Mouse (Mus musculus): ENCODE data around the gene Tcta. TPM values are rescaled to one million over a fixed set of nuclear protein-coding genes. Genes with fewer than 3 reads are reported as not detected.

Tcta gene
- polyA plus RNA-seq (2015; fragmentation: Nextera tagmentation; extraction: Ambion mirVana): 55.0 and 63.3 TPM in 2 replicates

- Histone ChIP-seq H3K27ac (peak within 1 kb of the TSS; percentile 99), H3K36me3 (peaks cover 31% of the 10 kb centered on the region), H3K4me2 (peak within 1 kb of the TSS; percentile 92), H3K4me1 (replicated peaks) (peaks cover 47% of the 10 kb centered on the region), H3K9me3 (no peaks in the 10 kb centered on the region), H3K27me3 (no peaks in the 10 kb centered on the region), H3K9ac (peak within 1 kb of the TSS; percentile 97), H3K4me3 (peak within 1 kb of the TSS; percentile 93)
- under 1% methylated on average over 71 of the region's 81 CpGs for WGBS
- peak; percentile 98 for ATAC-seq (ENCODE audit: low FRiP score)
These were observed at the start of gene Tcta, which contains the start of gene Rhoa for GRCm38 (mm10) chr9:108305629-108306520. Gene Tcta, minus strand, starts transcription at chr9:108306160. Gene Rhoa, plus strand, starts transcription at chr9:108306129.

GRCm38 (mm10) chr9:108349727-108350126 is 43.8 kb upstream of the Tcta start:
- H3K4me2 ChIP-seq: no peak overlapping the region
- H3K36me3 ChIP-seq: peaks cover 51% of the 10 kb centered on the region
- no peak overlapping the region for H3K27ac ChIP-seq
- ATAC-seq (ENCODE audit: low FRiP score): no peak
- no peak overlapping the region for H3K9ac ChIP-seq
- peaks cover 25% of the 10 kb centered on the region for H3K4me1 ChIP-seq (replicated peaks)
- WGBS: 95% methylated on average over 4 of the region's 4 CpGs
- no peaks in the 10 kb centered on the region for H3K27me3 ChIP-seq
- peak overlapping the region; percentile 1; the same call in 1 of the 2 replicates for H3K4me3 ChIP-seq
- H3K9me3 ChIP-seq: no peaks in the 10 kb centered on the region

DNA sequence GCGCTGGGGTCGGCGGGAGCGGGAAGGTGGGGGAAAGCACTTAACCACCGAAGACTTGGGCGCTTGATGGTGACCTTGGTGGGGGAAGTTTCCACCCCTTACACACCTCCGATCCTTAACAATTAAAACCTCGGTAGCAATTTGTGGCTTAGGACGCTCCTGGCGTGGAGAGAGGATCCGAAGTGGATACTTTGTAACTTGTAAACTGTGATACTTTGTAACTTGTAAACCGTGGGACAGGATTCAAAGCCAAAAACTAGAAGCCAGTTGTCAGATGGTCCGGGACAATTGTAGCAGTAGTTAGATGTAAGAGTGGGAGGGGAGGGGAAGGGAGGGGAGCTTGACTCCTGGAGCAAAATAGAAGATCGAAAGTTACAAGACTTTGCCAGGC is 42.3 kb upstream of the Tcta start:
- peak overlapping the region; percentile 98 for H3K4me3 ChIP-seq
- no peaks in the 10 kb centered on the region for H3K27me3 ChIP-seq
- H3K9me3 ChIP-seq: no peaks in the 10 kb centered on the region
- peaks cover 25% of the 10 kb centered on the region for H3K4me1 ChIP-seq (replicated peaks)
- H3K36me3 ChIP-seq: peaks cover 36% of the 10 kb centered on the region
- H3K27ac ChIP-seq: peak overlapping the region; percentile 98
- peak overlapping the region; percentile 86 for H3K4me2 ChIP-seq
- 8% methylated on average over 14 of the region's 14 CpGs for WGBS
- no peak for ATAC-seq (ENCODE audit: low FRiP score)
- H3K9ac ChIP-seq: peak overlapping the region; percentile 92

DNA sequence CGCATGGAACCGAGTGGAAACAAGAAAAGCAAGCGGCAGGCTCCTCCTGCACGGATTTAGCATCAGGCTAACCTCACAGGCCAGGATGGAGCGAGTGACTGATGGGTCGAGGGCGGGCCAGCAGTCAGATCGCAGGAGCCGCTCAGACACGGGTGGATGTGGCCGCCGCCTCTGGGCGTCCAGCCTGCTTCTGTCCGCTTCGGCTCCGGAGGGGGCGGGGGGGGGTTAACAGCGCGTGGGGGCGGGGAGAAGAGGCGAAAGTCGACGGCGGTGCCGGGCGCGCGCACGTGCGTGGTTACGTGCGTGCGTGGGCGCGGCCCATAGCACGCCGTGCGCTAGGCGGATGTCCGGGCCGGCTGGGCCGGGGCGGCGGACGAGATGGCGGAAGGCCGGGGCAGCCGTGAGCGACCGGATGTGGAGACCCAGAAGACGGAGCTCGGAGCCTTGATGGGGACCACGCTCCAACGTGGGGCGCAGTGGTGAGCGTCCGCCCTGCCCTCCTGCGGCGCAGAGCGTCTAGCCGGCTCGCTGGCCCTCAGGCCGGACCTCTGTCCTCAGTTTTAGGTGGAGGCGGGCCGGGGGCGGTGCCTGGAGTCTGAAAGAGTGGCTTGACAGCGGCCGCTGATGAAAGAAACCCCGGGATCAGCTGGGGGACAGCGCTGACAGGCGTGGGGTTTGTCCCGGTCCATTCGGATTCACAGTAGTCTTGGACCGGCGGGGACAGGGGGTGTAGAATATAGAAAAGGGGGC is 41.8 kb upstream of the Tcta start, which contains the start of gene Usp4:
TSS of gene Usp4 (plus strand) at position 314 of the 750 bp plus-strand sequence.
- H3K4me1 ChIP-seq (replicated peaks): peaks cover 25% of the 10 kb centered on the region
- peak; percentile 97 for ATAC-seq (ENCODE audit: low FRiP score)
- H3K27ac ChIP-seq: peak within 1 kb of the TSS; percentile 98
- peak within 1 kb of the TSS; percentile 98 for H3K4me3 ChIP-seq
- H3K9ac ChIP-seq: peak within 1 kb of the TSS; percentile 92
- H3K9me3 ChIP-seq: no peaks in the 10 kb centered on the region
- no peaks in the 10 kb centered on the region for H3K27me3 ChIP-seq
- H3K36me3 ChIP-seq: peaks cover 31% of the 10 kb centered on the region
- peak within 1 kb of the TSS; percentile 86 for H3K4me2 ChIP-seq
- WGBS: under 1% methylated on average over 71 of the region's 75 CpGs

- Histone ChIP-seq H3K27me3 (no peaks in the 10 kb centered on the region), H3K36me3 (peaks cover 24% of the 10 kb centered on the region), H3K4me3 (peak overlapping the region; percentile 98), H3K9ac (peak overlapping the region; percentile 92), H3K4me1 (replicated peaks) (peaks cover 25% of the 10 kb centered on the region), H3K4me2 (peak overlapping the region; percentile 86), H3K27ac (peak overlapping the region; percentile 98), H3K9me3 (no peaks in the 10 kb centered on the region)
- 9% methylated on average over 11 of the region's 11 CpGs for WGBS
- ATAC-seq (ENCODE audit: low FRiP score): 0 out of 2 replicates have a peak, but pooled peaks have one; percentile 4
These were observed 41.1 kb upstream of the Tcta start for GRCm38 (mm10) chr9:108347024-108347423.

- Histone ChIP-seq H3K27ac (no peak overlapping the region), H3K9me3 (no peaks in the 10 kb centered on the region), H3K4me1 (replicated peaks) (peaks cover 43% of the 10 kb centered on the region), H3K36me3 (no peaks in the 10 kb centered on the region), H3K27me3 (no peaks in the 10 kb centered on the region), H3K4me2 (no peak overlapping the region), H3K4me3 (no peak overlapping the region), H3K9ac (no peak overlapping the region)
- ATAC-seq (ENCODE audit: low FRiP score): no peak
- WGBS: 85% methylated on average over 4 of the region's 4 CpGs
These were observed 38.5 kb upstream of the Tcta start for GRCm38 (mm10) chr9:108344471-108344870.

DNA sequence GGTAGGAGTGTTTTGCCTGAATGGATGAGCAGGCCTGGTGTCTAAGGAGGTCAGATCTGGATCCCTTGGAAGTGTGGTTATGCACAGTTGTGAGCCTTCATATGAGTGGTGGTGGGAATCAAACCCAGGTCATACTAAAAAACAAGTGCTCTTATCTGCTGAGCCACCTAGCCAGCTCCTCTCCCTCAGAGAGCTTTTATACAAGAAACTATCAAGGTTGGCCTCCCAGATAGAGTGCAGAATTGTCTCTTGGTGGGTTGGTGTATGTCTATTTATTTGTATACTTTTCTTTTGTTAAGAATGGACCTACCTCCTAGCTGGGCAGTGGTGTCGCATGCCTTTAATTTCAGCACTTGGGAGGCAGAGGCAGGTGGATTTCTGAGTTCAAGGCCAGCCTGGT is 37.9 kb upstream of the Tcta start:
- H3K4me1 ChIP-seq (replicated peaks): peaks cover 38% of the 10 kb centered on the region
- H3K36me3 ChIP-seq: no peaks in the 10 kb centered on the region
- 96% methylated on average over 1 of the region's 1 CpGs for WGBS
- H3K4me3 ChIP-seq: no peak overlapping the region
- no peaks in the 10 kb centered on the region for H3K9me3 ChIP-seq
- H3K27me3 ChIP-seq: no peaks in the 10 kb centered on the region
- ATAC-seq (ENCODE audit: low FRiP score): no peak
- no peak overlapping the region for H3K27ac ChIP-seq
- H3K4me2 ChIP-seq: no peak overlapping the region
- H3K9ac ChIP-seq: no peak overlapping the region

GRCm38 (mm10) chr9:108343331-108343730 is 37.4 kb upstream of the Tcta start:
- Histone ChIP-seq H3K4me3 (no peak overlapping the region), H3K27me3 (no peaks in the 10 kb centered on the region), H3K9me3 (no peaks in the 10 kb centered on the region), H3K9ac (no peak overlapping the region), H3K27ac (no peak overlapping the region), H3K4me2 (no peak overlapping the region), H3K36me3 (no peaks in the 10 kb centered on the region), H3K4me1 (replicated peaks) (peaks cover 38% of the 10 kb centered on the region)
- ATAC-seq (ENCODE audit: low FRiP score): no peak
- 85% methylated on average over 3 of the region's 3 CpGs for WGBS

DNA sequence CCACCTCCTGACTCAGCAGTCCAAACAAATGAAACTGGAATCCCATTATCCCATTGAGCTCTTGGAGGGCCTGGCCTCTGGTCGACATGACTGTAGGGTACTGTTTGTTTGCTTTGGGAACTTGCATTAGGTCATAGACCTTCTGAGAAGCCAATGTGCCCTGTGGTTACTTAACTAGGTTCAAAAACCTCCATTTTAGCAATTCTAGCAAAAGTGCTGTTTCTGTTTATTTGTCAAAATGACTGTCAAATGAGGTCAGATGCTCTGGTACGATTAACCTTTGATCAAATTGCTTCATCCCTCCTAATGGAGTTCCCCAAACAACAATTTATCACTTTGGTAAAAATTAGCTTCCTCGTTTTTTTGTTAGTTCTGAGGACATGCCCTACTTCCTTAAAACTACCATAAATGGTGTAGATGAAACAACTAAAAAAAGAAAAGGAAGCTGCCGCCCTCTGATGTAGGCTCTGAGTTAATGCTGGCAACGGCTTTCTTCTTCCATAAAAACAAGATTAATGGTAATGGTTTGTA is 36.4 kb upstream of the Tcta start:
- no peak for ATAC-seq (ENCODE audit: low FRiP score)
- Histone ChIP-seq H3K27me3 (no peaks in the 10 kb centered on the region), H3K36me3 (no peaks in the 10 kb centered on the region), H3K4me2 (no peak overlapping the region), H3K9ac (peak overlapping the region; percentile 46; the same call in 1 of the 2 replicates), H3K9me3 (no peaks in the 10 kb centered on the region), H3K4me1 (replicated peaks) (peaks cover 38% of the 10 kb centered on the region), H3K27ac (no peak overlapping the region), H3K4me3 (no peak overlapping the region)
- WGBS: 55% methylated on average over 5 of the region's 5 CpGs

DNA sequence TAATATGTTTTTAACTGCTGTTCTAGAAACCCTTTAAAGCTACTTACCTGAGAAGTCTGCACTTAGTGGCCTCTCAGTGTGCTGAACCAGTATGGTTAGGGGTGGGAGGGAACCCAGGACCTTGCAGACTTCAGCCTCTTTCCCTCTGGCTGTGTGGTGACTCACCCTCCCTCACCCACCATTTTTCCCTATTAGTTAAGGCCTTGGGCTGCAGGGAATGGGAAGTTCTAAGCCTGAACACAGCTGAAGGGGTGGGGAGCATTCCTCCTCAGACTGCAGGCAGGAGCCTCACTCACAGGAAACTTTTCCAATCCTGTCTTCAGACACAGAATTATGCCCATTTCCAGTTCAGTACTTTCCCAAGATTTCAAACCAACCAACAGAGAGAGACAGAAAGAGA is 35.8 kb upstream of the Tcta start:
- H3K9ac ChIP-seq: no peak overlapping the region

DNA sequence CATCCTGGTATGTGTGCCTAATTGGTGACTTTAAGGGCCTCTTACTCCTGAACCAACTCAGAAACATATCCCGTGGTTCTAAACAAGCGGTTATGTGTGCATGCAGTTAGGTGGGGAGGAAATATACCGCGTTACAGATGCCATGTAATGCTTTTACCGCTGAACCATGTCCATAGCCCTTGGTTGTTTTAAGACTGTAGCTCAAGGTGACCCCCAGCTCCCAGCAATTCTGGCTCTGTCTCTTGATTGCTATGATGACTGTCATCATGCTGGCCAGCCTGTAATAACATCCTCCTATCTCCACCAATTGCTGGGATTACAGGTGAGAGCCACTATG is 35.1 kb upstream of the Tcta start:
- H3K4me3 ChIP-seq: no peak overlapping the region
- peak overlapping the region; percentile 73; the same call in 1 of the 2 replicates for H3K4me2 ChIP-seq
- peaks cover 33% of the 10 kb centered on the region for H3K4me1 ChIP-seq (replicated peaks)
- ATAC-seq (ENCODE audit: low FRiP score): no peak
- H3K9me3 ChIP-seq: no peaks in the 10 kb centered on the region
- H3K9ac ChIP-seq: 0 out of 2 replicates have a peak overlapping the region, but pooled peaks have one; percentile 87
- 90% methylated on average over 5 of the region's 5 CpGs for WGBS
- H3K27ac ChIP-seq: no peak overlapping the region
- no peaks in the 10 kb centered on the region for H3K27me3 ChIP-seq
- H3K36me3 ChIP-seq: peaks cover 2% of the 10 kb centered on the region

More for the DNA sequence above, 35.8 kb upstream of the Tcta start:
- Histone ChIP-seq H3K36me3 (no peaks in the 10 kb centered on the region), H3K27me3 (no peaks in the 10 kb centered on the region), H3K4me1 (replicated peaks) (peaks cover 37% of the 10 kb centered on the region), H3K9me3 (no peaks in the 10 kb centered on the region), H3K4me3 (no peak overlapping the region), H3K27ac (no peak overlapping the region), H3K4me2 (no peak overlapping the region)
- ATAC-seq (ENCODE audit: low FRiP score): no peak
